Mouse (Mus musculus) MEL (cell line): ENCODE measurements around the gene Zfp318. TPM values are rescaled to one million over a fixed set of nuclear protein-coding genes. Genes with fewer than 3 reads are reported as not detected.
A peak's percentile ranks its signal among the peaks of the same experiment; 100 is the strongest.

ENCODE experiments used
- DNase-seq: peaks from one replicate; pipeline ENCODE4 v3.0.0; 2011; ENCODE audit warnings: low read depth, low spot score
- H3K27ac ChIP-seq: 2 replicates; pipeline ENCODE4 v1.5.1; 2012; ENCODE audit warnings: low read depth, mild to moderate bottlenecking, control low read depth, low read length, moderate library complexity; ENCODE audit not compliant: control insufficient read depth
- H3K27me3 ChIP-seq, 2 experiments: fragments of 150-350 bp in 1 of 2; sonication (generic) in 1 of 2; 2 replicates each; pipeline ENCODE4 v1.6.1; 2012; ENCODE audit warnings: low read length in 2 of 2, mild to moderate bottlenecking in 2 of 2, improper control_type of control experiment in 1 of 2, moderate library complexity in 1 of 2; ENCODE audit not compliant: insufficient read depth in 2 of 2, control insufficient read depth in 1 of 2
- H3K36me3 ChIP-seq, 2 experiments: 2 replicates each; pipeline ENCODE4 v1.6.1; 2012 to 2014; ENCODE audit warnings: low read length in 2 of 2, improper control_type of control experiment in 1 of 2, inconsistent platforms in 1 of 2, mild to moderate bottlenecking in 1 of 2; ENCODE audit not compliant: insufficient read depth in 2 of 2, control insufficient read depth in 1 of 2
- H3K4me1 ChIP-seq, 2 experiments: fragments of 150-350 bp in 1 of 2; sonication (generic) in 1 of 2; 2 replicates each; pipeline ENCODE4 v1.6.1; 2012; ENCODE audit warnings: low read length in 2 of 2, improper control_type of control experiment in 1 of 2, mild to moderate bottlenecking in 1 of 2; ENCODE audit not compliant: insufficient read depth in 2 of 2, control insufficient read depth in 1 of 2
- H3K4me3 ChIP-seq, 2 experiments: fragments of 150-350 bp in 1 of 2; sonication (generic) in 1 of 2; 2 replicates each; pipeline ENCODE4 v1.5.1; 2012; ENCODE audit warnings: low read depth in 2 of 2, low read length in 2 of 2, mild to moderate bottlenecking in 2 of 2, moderate library complexity in 2 of 2, control low read depth in 1 of 2, improper control_type of control experiment in 1 of 2; ENCODE audit not compliant: control insufficient read depth in 1 of 2, insufficient read depth in 1 of 2
- H3K79me2 ChIP-seq: 2 replicates; pipeline ENCODE4 v1.6.1; 2012; ENCODE audit warnings: mild to moderate bottlenecking, low read length, moderate library complexity; ENCODE audit not compliant: control insufficient read depth, poor library complexity, insufficient read depth
- H3K9ac ChIP-seq: 2 replicates; pipeline ENCODE4 v1.6.1; 2012; ENCODE audit warnings: low read depth, mild to moderate bottlenecking, control low read depth, low read length, moderate library complexity; ENCODE audit not compliant: control insufficient read depth, poor library complexity, severe bottlenecking
- H3K9me3 ChIP-seq: fragments of 150-350 bp; sonication (generic); replicated peaks from 2 replicates; pipeline ENCODE4 v1.6.1; 2012; ENCODE audit warnings: mild to moderate bottlenecking, low read length, improper control_type of control experiment, moderate library complexity; ENCODE audit not compliant: insufficient read depth
- BHLHE40 ChIP-seq: IDR thresholded peaks from 2 replicates; pipeline ENCODE4 v1.6.1; 2012; ENCODE audit warnings: low read depth, mild to moderate bottlenecking, inconsistent platforms, low read length, improper control_type of control experiment, borderline replicate concordance
- CHD2 ChIP-seq: IDR thresholded peaks from 2 replicates; pipeline ENCODE4 v1.6.1; 2011; ENCODE audit warnings: low read length, improper control_type of control experiment
- CTCF ChIP-seq, 3 experiments: IDR thresholded peaks in 2 of 3; conservative IDR thresholded peaks in 1 of 3; 2 replicates each; pipeline ENCODE4 v1.5.1; 2011 to 2012; ENCODE audit warnings: low read length in 3 of 3, low read depth in 2 of 3, mild to moderate bottlenecking in 2 of 3, improper control_type of control experiment in 1 of 3, inconsistent platforms in 1 of 3, mixed read lengths in 1 of 3, moderate library complexity in 1 of 3; ENCODE audit not compliant: control insufficient read depth in 1 of 3, insufficient read depth in 1 of 3, poor library complexity in 1 of 3, severe bottlenecking in 1 of 3
- ELF1 ChIP-seq: IDR thresholded peaks from 2 replicates; pipeline ENCODE4 v1.6.1; 2014; ENCODE audit warnings: low read depth, mild to moderate bottlenecking, inconsistent platforms, low read length, improper control_type of control experiment, moderate library complexity
- GABPA ChIP-seq: IDR thresholded peaks from 2 replicates; pipeline ENCODE4 v1.6.1; 2012; ENCODE audit warnings: low read depth, mild to moderate bottlenecking, inconsistent platforms, low read length, improper control_type of control experiment, moderate library complexity
- GATA1 ChIP-seq: IDR thresholded peaks from 2 replicates; pipeline ENCODE4 v1.6.1; 2011; ENCODE audit warnings: low read depth, low read length, improper control_type of control experiment
- KAT2A ChIP-seq: conservative IDR thresholded peaks from 2 replicates; pipeline ENCODE4 v1.6.1; 2012; ENCODE audit warnings: low read depth, low read length, improper control_type of control experiment, inconsistent platforms
- MAFK ChIP-seq: IDR thresholded peaks from 2 replicates; pipeline ENCODE4 v1.6.1; 2011; ENCODE audit warnings: low read depth, mild to moderate bottlenecking, low read length, improper control_type of control experiment, borderline replicate concordance
- MAX ChIP-seq: IDR thresholded peaks from 2 replicates; pipeline ENCODE4 v1.6.1; 2011; ENCODE audit warnings: low read length, improper control_type of control experiment
- MXI1 ChIP-seq: IDR thresholded peaks from 2 replicates; pipeline ENCODE4 v1.6.1; 2011; ENCODE audit warnings: mild to moderate bottlenecking, low read depth, low read length, improper control_type of control experiment
- MYB ChIP-seq: IDR thresholded peaks from 2 replicates; pipeline ENCODE4 v1.6.1; 2011; ENCODE audit warnings: mild to moderate bottlenecking, low read depth, low read length, improper control_type of control experiment
- NRF1 ChIP-seq: IDR thresholded peaks from 2 replicates; pipeline ENCODE4 v1.6.1; 2014; ENCODE audit warnings: low read depth, mild to moderate bottlenecking, inconsistent platforms, low read length, improper control_type of control experiment, moderate library complexity; ENCODE audit not compliant: poor library complexity, insufficient read depth, severe bottlenecking
- POLR2AphosphoS2 ChIP-seq: IDR thresholded peaks from 2 replicates; pipeline ENCODE4 v1.6.1; 2011; ENCODE audit warnings: low read length, improper control_type of control experiment
- RAD21 ChIP-seq: IDR thresholded peaks from 2 replicates; pipeline ENCODE4 v1.6.1; 2011; ENCODE audit warnings: mild to moderate bottlenecking, low read depth, low read length, improper control_type of control experiment
- SMC3 ChIP-seq: IDR thresholded peaks from 2 replicates; pipeline ENCODE4 v1.6.1; 2011; ENCODE audit warnings: low read depth, low read length, improper control_type of control experiment
- TAL1 ChIP-seq: IDR thresholded peaks from 2 replicates; pipeline ENCODE4 v1.6.1; 2012; ENCODE audit warnings: mild to moderate bottlenecking, inconsistent platforms, low read length, moderate library complexity, mixed read lengths
- TBP ChIP-seq: IDR thresholded peaks from 2 replicates; pipeline ENCODE4 v1.8.0; 2011; ENCODE audit warnings: low read depth, low read length, improper control_type of control experiment
- TCF12 ChIP-seq: IDR thresholded peaks from 2 replicates; pipeline ENCODE4 v1.6.1; 2014; ENCODE audit warnings: low read depth, mild to moderate bottlenecking, inconsistent platforms, low read length, improper control_type of control experiment, moderate library complexity
- UBTF ChIP-seq: IDR thresholded peaks from 2 replicates; pipeline ENCODE4 v1.6.1; 2012; ENCODE audit warnings: low read depth, mild to moderate bottlenecking, inconsistent platforms, low read length, improper control_type of control experiment, moderate library complexity, borderline replicate concordance; ENCODE audit not compliant: insufficient read depth
- USF1 ChIP-seq: IDR thresholded peaks from 2 replicates; pipeline ENCODE4 v1.6.1; 2014; ENCODE audit warnings: low read depth, mild to moderate bottlenecking, inconsistent platforms, low read length, improper control_type of control experiment, moderate library complexity
- USF2 ChIP-seq, 2 experiments: IDR thresholded peaks; 2 replicates each; pipeline ENCODE4 v1.6.1; 2011 to 2012; ENCODE audit warnings: improper control_type of control experiment in 2 of 2, low read length in 2 of 2, borderline replicate concordance in 1 of 2, inconsistent platforms in 1 of 2, low read depth in 1 of 2, mild to moderate bottlenecking in 1 of 2; ENCODE audit not compliant: insufficient read depth in 1 of 2
- ZNF384 ChIP-seq: IDR thresholded peaks from 2 replicates; pipeline ENCODE4 v1.6.1; 2012; ENCODE audit warnings: low read depth, mild to moderate bottlenecking, inconsistent platforms, low read length, improper control_type of control experiment
- polyA plus RNA-seq, 2 experiments: library from polyadenylated mRNA; stranded (reverse) in 1 of 2; unstranded in 1 of 2; fragments of >175 nt in 1 of 2; fragments of >200 nt in 1 of 2; gene quantifications; 2 replicates each; pipeline versions ENCODE4 v1.2.1 to v1.2.4; 2012; ENCODE audit warnings: low replicate concordance in 2 of 2, low read depth in 1 of 2; ENCODE audit not compliant: insufficient read length in 2 of 2, insufficient read depth in 1 of 2, missing spikeins in 1 of 2
- total RNA-seq: library from RNA; depleted of rRNA; stranded (reverse); fragments of 300-350 nt; gene quantifications from 2 replicates; pipeline ENCODE4 v1.2.3, GENCODE M21; 2012

Zfp318 gene
- total and polyA plus RNA-seq, 3 experiments: 8.1 to 36.8 (median 21.3) TPM

DNA sequence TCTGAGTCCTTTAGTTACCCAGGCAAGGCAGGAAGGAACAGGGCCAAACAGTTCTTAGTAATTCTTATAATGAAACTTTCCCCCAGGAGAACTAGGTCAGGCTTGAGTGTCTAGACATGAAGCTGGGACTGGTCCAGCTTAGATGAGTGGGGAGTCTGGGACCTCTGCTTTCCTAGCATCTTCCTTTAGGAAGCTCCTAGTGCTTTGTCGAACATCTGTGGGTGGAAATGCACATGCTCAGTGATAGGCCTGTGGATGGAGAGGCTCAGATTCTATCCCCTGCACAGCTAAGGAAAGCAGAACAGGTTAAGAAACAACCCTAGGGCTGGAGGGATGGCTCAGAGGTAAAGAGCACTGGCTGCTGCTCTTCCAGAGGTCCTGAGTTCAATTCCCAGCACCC, 11.1 kb downstream of the Zfp318 start:
- no peaks in the 10 kb centered on the region for H3K9me3 ChIP-seq
- no peak overlapping the region for H3K9ac ChIP-seq
- TF ChIP-seq TBP (no peak), MAX (no peak), CHD2 (no peak), ZNF384 (no peak), TAL1 (no peak), MAFK (no peak), TCF12 (no peak), BHLHE40 (no peak), MYB (no peak), CTCF (IDR thresholded peaks at IDR 0.05 in 2 of 3, conservative IDR thresholded peaks at IDR 0.05 in 1 of 3; ENCODE audit: control insufficient read depth in 1 of 3, insufficient read depth in 1 of 3, low read depth in 2 of 3, low read length in 3 of 3, poor library complexity in 1 of 3, severe bottlenecking in 1 of 3) (no peak), RAD21 (no peak), ELF1 (no peak), KAT2A (no peak), MXI1 (no peak), POLR2AphosphoS2 (no peak), USF1 (no peak), SMC3 (no peak)
- H3K27ac ChIP-seq: no peak overlapping the region
- no peak overlapping the region for H3K4me3 ChIP-seq
- no peak for DNase-seq
- peaks cover 0 to 4% of the 10 kb centered on the region in 2 experiments; a peak in 1 of 4 replicates for H3K4me1 ChIP-seq
- H3K79me2 ChIP-seq: no peaks in the 10 kb centered on the region; the same call in 1 of the 2 replicates
- H3K27me3 ChIP-seq: no peaks in the 10 kb centered on the region
- H3K36me3 ChIP-seq: peaks cover 4 to 8% of the 10 kb centered on the region in 2 experiments; a peak in 2 of 4 replicates

DNA sequence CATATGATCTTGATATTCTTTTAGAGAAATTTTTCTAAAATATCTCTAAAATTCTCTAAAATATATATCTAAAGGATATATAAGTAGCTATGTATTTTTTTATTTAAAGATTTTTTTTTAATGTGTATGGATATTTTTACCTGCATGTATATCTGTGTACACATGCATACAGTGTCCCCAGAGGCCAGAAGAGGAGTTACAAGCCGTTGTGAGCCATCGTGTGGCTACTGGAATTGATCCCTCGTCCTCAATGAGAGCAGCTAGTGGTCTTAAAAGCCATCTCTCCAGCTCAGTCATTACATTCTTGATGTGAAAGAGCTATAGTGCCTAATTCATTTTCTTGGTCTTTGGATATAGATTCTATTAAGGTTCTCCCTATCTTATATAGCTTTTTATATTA, 24.9 kb downstream of the Zfp318 start:
- no peaks in the 10 kb centered on the region for H3K9me3 ChIP-seq
- H3K27me3 ChIP-seq: no peaks in the 10 kb centered on the region
- DNase-seq: peak; percentile 19
- peaks cover 0 to 7% of the 10 kb centered on the region in 2 experiments; a peak in 2 of 4 replicates for H3K36me3 ChIP-seq
- TF ChIP-seq CTCF (IDR thresholded peaks at IDR 0.05 in 2 of 3, conservative IDR thresholded peaks at IDR 0.05 in 1 of 3; ENCODE audit: control insufficient read depth in 1 of 3, insufficient read depth in 1 of 3, low read depth in 2 of 3, low read length in 3 of 3, poor library complexity in 1 of 3, severe bottlenecking in 1 of 3) (peak; percentile 4 to 42 (median 39); a peak in 5 of 6 replicates), NRF1 (no peak), SMC3 (0 out of 2 replicates have a peak, but pooled peaks have one; percentile 3), RAD21 (peak; percentile 36), GATA1 (no peak), UBTF (no peak), USF2 (IDR thresholded peaks at IDR 0.05; ENCODE audit: borderline replicate concordance in 1 of 2, insufficient read depth in 1 of 2, low read depth in 1 of 2, low read length in 2 of 2) (no peak), GABPA (no peak), MXI1 (no peak)
- H3K27ac ChIP-seq: no peak overlapping the region
- no peak overlapping the region for H3K9ac ChIP-seq
- H3K4me3 ChIP-seq: no peak overlapping the region
- no peaks in the 10 kb centered on the region for H3K4me1 ChIP-seq
- H3K79me2 ChIP-seq: no peaks in the 10 kb centered on the region
